Mouse (Mus musculus): ENCODE data around the gene Ero1l. TPM values are rescaled to one million over a fixed set of nuclear protein-coding genes. Genes with fewer than 3 reads are reported as not detected.

Ero1l gene
- 32.1 TPM for polyA plus RNA-seq (2014; fragmentation: Illumina TruSeq; extraction: RNeasy Lipid Tissue Mini Kit (QIAGEN cat#74804); ENCODE audit: low read depth, low replicate concordance)

GRCm38 (mm10) chr14:45318426-45319236, at the start of gene Ero1l:
Gene Ero1l, minus strand, starts transcription at chr14:45318771.

GRCm38 (mm10) chr14:45350931-45351859, 32.6 kb upstream of the Ero1l start, which contains the start of gene Styx:
Gene Styx, plus strand, starts transcription at chr14:45351093.

GRCm38 (mm10) chr14:45329589-45330181, 11.1 kb upstream of the Ero1l start, which contains the start of gene Psmc6:
Gene Psmc6, plus strand, starts transcription at chr14:45329788.

Other genes with a start within 250 kb of the Ero1l start
- 0.32 TPM for gene Gpr137c, start 99.1 kb downstream of the Ero1l start, polyA plus RNA-seq (2014; fragmentation: Illumina TruSeq; extraction: RNeasy Lipid Tissue Mini Kit (QIAGEN cat#74804); ENCODE audit: low read depth, low replicate concordance)
- gene Txndc16, start 98.4 kb downstream of the Ero1l start, polyA plus RNA-seq (2014; fragmentation: Illumina TruSeq; extraction: RNeasy Lipid Tissue Mini Kit (QIAGEN cat#74804); ENCODE audit: low read depth, low replicate concordance), result 7.3 TPM
- 399 TPM for gene Psmc6, start 11.0 kb upstream of the Ero1l start, polyA plus RNA-seq (2014; fragmentation: Illumina TruSeq; extraction: RNeasy Lipid Tissue Mini Kit (QIAGEN cat#74804); ENCODE audit: low read depth, low replicate concordance)
- gene Styx, start 32.3 kb upstream of the Ero1l start, polyA plus RNA-seq (2014; fragmentation: Illumina TruSeq; extraction: RNeasy Lipid Tissue Mini Kit (QIAGEN cat#74804); ENCODE audit: low read depth, low replicate concordance), result 18.7 TPM
- gene Gnpnat1, start 86.1 kb upstream of the Ero1l start, polyA plus RNA-seq (2014; fragmentation: Illumina TruSeq; extraction: RNeasy Lipid Tissue Mini Kit (QIAGEN cat#74804); ENCODE audit: low read depth, low replicate concordance), result 280 TPM
- gene Fermt2, start 211.3 kb upstream of the Ero1l start, polyA plus RNA-seq (2014; fragmentation: Illumina TruSeq; extraction: RNeasy Lipid Tissue Mini Kit (QIAGEN cat#74804); ENCODE audit: low read depth, low replicate concordance), result 171 TPM